Mouse (Mus musculus) limb, embryonic 14.5 days (tissue): ENCODE data around the gene Dlg4. TPM values are rescaled to one million over a fixed set of nuclear protein-coding genes. Genes with fewer than 3 reads are reported as not detected.

Experiments used
- ATAC-seq: fragments of 200-750 bp; cut with Nextera tagmentation; 2 replicates; pipeline ENCODE4 v1.8.0; 2017; ENCODE audit warnings: low read depth, moderate number of reproducible peaks, moderate TSS enrichment; ENCODE audit not compliant: low FRiP score
- DNase-seq: peaks from one replicate; pipeline ENCODE4 v3.0.0-alpha.2; 2015; ENCODE audit warnings: low spot score
- H3K27ac ChIP-seq: fragments of 300-500 bp; sonication (generic); replicated peaks from 2 replicates; pipeline ENCODE4 v1.5.1; 2014; ENCODE audit warnings: low read depth, mild to moderate bottlenecking, low read length, moderate library complexity, mixed read lengths
- H3K27me3 ChIP-seq: fragments of 300-500 bp; sonication (generic); 2 replicates; pipeline ENCODE4 v1.6.1; 2014; ENCODE audit warnings: low read length, mixed read lengths; ENCODE audit not compliant: control insufficient read depth, insufficient read depth
- H3K36me3 ChIP-seq: fragments of 300-500 bp; sonication (generic); 2 replicates; pipeline ENCODE4 v1.6.1; 2014; ENCODE audit warnings: mild to moderate bottlenecking, low read length, moderate library complexity, mixed read lengths; ENCODE audit not compliant: control insufficient read depth, insufficient read depth
- H3K4me1 ChIP-seq: fragments of 300-500 bp; sonication (generic); 2 replicates; pipeline ENCODE4 v1.6.1; 2014; ENCODE audit warnings: antibody characterized with exemption, low read length, mixed read lengths; ENCODE audit not compliant: control insufficient read depth, insufficient read depth
- H3K4me2 ChIP-seq: fragments of 300-500 bp; sonication (generic); replicated peaks from 2 replicates; pipeline ENCODE4 v1.6.1; 2014; ENCODE audit warnings: low read depth, mild to moderate bottlenecking, low read length, moderate library complexity; ENCODE audit not compliant: severe bottlenecking
- H3K4me3 ChIP-seq: fragments of 300-500 bp; sonication (generic); replicated peaks from 2 replicates; pipeline ENCODE4 v1.5.1; 2014; ENCODE audit warnings: low read length
- H3K9ac ChIP-seq: fragments of 300-500 bp; sonication (generic); 2 replicates; pipeline ENCODE4 v1.6.1; 2014; ENCODE audit warnings: mild to moderate bottlenecking, low read depth, low read length, moderate library complexity; ENCODE audit not compliant: severe bottlenecking
- H3K9me3 ChIP-seq: fragments of 300-500 bp; sonication (generic); 2 replicates; pipeline ENCODE4 v1.6.1; 2016; ENCODE audit warnings: low read length; ENCODE audit not compliant: control insufficient read depth
- POLR2A ChIP-seq: fragments of 200-500 bp; IDR thresholded peaks from 2 replicates; pipeline ENCODE4 v1.8.0; 2012; ENCODE audit warnings: inconsistent platforms, mild to moderate bottlenecking, moderate library complexity, borderline replicate concordance; ENCODE audit not compliant: insufficient read depth, insufficient read length; ENCODE audit errors: extremely low read depth
- WGBS: fragments of 180-500 bp; shearing (Covaris S2); extraction: QIAGEN DNeasy Blood & Tissue Kit; methylation state at CpG from one replicate; pipeline ENCODE4 v1.1.7; 2014; 5-methylcytosine and 5-hydroxymethylcytosine counted together
- polyA plus RNA-seq, 2 experiments: library from polyadenylated mRNA; depleted of rRNA in 1 of 2; stranded (reverse) in 1 of 2; unstranded in 1 of 2; fragments of >200 nt; fragmentation: Nextera tagmentation in 1 of 2; extraction: Ambion mirVana in 1 of 2; gene quantifications; 2 replicates each; pipeline versions ENCODE4 v1.2.1 to v1.2.3; 2012 to 2014

Dlg4 gene
- 89.6 and 99.8 TPM in 2 replicates for polyA plus RNA-seq (2012; rRNA removed)
- 9.7 and 10.0 TPM in 2 replicates for polyA plus RNA-seq (2014; fragmentation: Nextera tagmentation; extraction: Ambion mirVana)

DNA sequence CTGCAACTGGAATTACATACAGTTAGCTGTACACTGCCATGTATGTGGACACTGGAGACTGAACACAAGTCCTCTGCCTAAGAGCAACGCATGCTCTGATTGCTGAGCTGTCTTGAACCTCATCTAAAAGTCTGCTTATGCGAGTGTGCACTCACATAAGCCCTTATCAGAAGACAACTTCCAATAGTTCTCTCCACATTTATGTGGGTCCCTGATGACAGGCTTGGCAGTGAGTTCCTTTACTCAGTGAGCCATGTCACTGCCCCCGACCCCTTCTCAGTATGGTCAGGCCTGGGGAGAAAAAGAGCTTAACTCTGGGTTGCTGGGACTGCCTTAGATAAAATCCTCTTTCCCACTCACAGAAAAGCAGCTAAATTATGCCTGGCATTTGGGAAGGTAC lies at the start of gene Dlg4:
TSS of gene Dlg4 (plus strand) at position 274 of the 400 bp plus-strand sequence.
- peak within 1 kb of the TSS; percentile 88 for H3K9ac ChIP-seq
- no peak for TF ChIP-seq POLR2A
- ATAC-seq (no peak), DNase-seq (no peak)
- H3K4me1 ChIP-seq: peaks cover 41% of the 10 kb centered on the region
- H3K27ac ChIP-seq: peak within 1 kb of the TSS; percentile 49
- H3K4me2 ChIP-seq: peak within 1 kb of the TSS; percentile 89
- peaks cover 22% of the 10 kb centered on the region for H3K36me3 ChIP-seq
- no peaks in the 10 kb centered on the region for H3K9me3 ChIP-seq
- no peaks in the 10 kb centered on the region for H3K27me3 ChIP-seq
- WGBS: 80% methylated on average over 3 of the region's 3 CpGs
- peak within 1 kb of the TSS; percentile 79 for H3K4me3 ChIP-seq

DNA sequence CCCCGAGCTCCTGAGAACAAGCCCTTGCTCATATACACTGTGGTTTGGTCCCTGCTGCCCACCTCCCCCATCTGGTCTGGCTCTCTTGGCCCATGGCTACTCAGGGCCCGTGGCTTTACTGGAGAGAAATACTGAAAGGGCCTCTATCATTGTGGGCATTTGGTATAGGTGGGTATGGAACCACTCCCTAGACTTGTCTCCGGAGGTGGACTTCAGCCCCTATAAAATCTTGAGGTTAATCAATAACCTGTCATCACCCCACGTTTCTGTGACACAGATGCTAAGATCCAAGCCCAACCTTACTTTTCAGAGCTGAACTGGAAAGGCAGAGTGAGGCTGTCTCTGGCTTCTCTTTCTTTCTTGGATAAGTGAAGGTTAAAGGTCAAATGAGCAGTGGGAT lies 47.9 kb upstream of the Dlg4 start:
- no peak overlapping the region for H3K9ac ChIP-seq
- H3K4me2 ChIP-seq: no peak overlapping the region
- 0 out of 2 replicates have a peak, but pooled peaks cover 3% of the 10 kb centered on the region for H3K4me1 ChIP-seq
- H3K9me3 ChIP-seq: no peaks in the 10 kb centered on the region
- peaks cover 58% of the 10 kb centered on the region for H3K36me3 ChIP-seq
- DNase-seq: no peak
- ATAC-seq: no peak
- no peak overlapping the region for H3K27ac ChIP-seq
- no peak overlapping the region for H3K4me3 ChIP-seq
- 85% methylated on average over 4 of the region's 4 CpGs for WGBS
- no peak for TF ChIP-seq POLR2A
- H3K27me3 ChIP-seq: peaks cover 43% of the 10 kb centered on the region

GRCm38 (mm10) chr11:69970222-69970621 lies 46.5 kb upstream of the Dlg4 start:
- no peak for TF ChIP-seq POLR2A
- DNase-seq (no peak), ATAC-seq (no peak)
- Histone ChIP-seq H3K9me3 (no peaks in the 10 kb centered on the region), H3K27ac (no peak overlapping the region), H3K4me1 (0 out of 2 replicates have a peak, but pooled peaks cover 3% of the 10 kb centered on the region), H3K27me3 (peaks cover 31% of the 10 kb centered on the region), H3K4me2 (no peak overlapping the region), H3K9ac (no peak overlapping the region), H3K36me3 (peaks cover 71% of the 10 kb centered on the region), H3K4me3 (no peak overlapping the region)
- 83% methylated on average over 6 of the region's 6 CpGs for WGBS

GRCm38 (mm10) chr11:69970775-69971174 lies 46.0 kb upstream of the Dlg4 start:
- Histone ChIP-seq H3K36me3 (peaks cover 77% of the 10 kb centered on the region), H3K27me3 (peaks cover 26% of the 10 kb centered on the region), H3K4me3 (no peak overlapping the region), H3K9ac (no peak overlapping the region), H3K4me2 (no peak overlapping the region), H3K27ac (no peak overlapping the region), H3K4me1 (0 out of 2 replicates have a peak, but pooled peaks cover 3% of the 10 kb centered on the region), H3K9me3 (no peaks in the 10 kb centered on the region)
- 86% methylated on average over 3 of the region's 3 CpGs for WGBS
- TF ChIP-seq POLR2A: no peak
- ATAC-seq (no peak), DNase-seq (no peak)

DNA sequence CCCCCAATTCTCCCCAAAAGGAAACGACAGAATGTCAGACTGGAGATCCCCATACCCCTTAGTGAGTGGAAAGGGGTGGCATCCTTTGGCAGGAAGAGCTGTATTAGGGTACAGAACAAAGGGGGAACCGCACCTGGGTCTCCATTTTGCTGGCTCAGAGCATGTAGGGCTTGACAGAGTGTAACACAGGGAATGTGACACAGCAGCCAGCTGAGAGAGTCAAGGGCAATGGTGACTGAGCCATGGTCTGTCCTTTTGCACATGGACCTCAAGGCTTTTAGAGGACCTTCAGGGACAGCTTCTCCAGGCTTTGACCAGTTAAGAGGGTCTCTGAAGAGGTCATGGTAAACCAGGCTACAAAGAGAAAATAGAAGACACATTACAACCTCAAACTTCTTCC lies 41.8 kb upstream of the Dlg4 start:
- no peak for DNase-seq
- WGBS: 98% methylated on average over 2 of the region's 2 CpGs

More for the DNA sequence above, 41.8 kb upstream of the Dlg4 start:
- Histone ChIP-seq H3K4me2 (no peak overlapping the region), H3K4me3 (no peak overlapping the region), H3K36me3 (peaks cover 72% of the 10 kb centered on the region), H3K9ac (no peak overlapping the region), H3K27ac (no peak overlapping the region), H3K9me3 (no peaks in the 10 kb centered on the region), H3K4me1 (peaks cover 6% of the 10 kb centered on the region), H3K27me3 (no peaks in the 10 kb centered on the region)
- no peak for ATAC-seq
- TF ChIP-seq POLR2A: no peak
